Mouse (Mus musculus) Muller cell, postnatal 12 days (primary cell): ENCODE data around the gene Ccnd2.
A peak's percentile ranks its signal among the peaks of the same experiment; 100 is the strongest.

ENCODE experiments used
- DNase-seq: peaks from one replicate; pipeline ENCODE4 v3.0.0-alpha.2; 2015; ENCODE audit errors: inconsistent ontology term

Gene Ccnd2

GRCm38 (mm10) chr6:127108368-127109060, 43.5 kb downstream of the Ccnd2 start:
- no peak for DNase-seq

GRCm38 (mm10) chr6:127107413-127107812, 44.6 kb downstream of the Ccnd2 start:
- DNase-seq, result no peak

- no peak for DNase-seq
Measured at GRCm38 (mm10) chr6:127106726-127107125, 45.3 kb downstream of the Ccnd2 start.

GRCm38 (mm10) chr6:127106189-127106588, 45.8 kb downstream of the Ccnd2 start:
- DNase-seq, result no peak

- no peak for DNase-seq
Measured at GRCm38 (mm10) chr6:127105107-127105506, 46.9 kb downstream of the Ccnd2 start.

- DNase-seq, result no peak
Measured at GRCm38 (mm10) chr6:127104396-127105029, 47.5 kb downstream of the Ccnd2 start.

- no peak for DNase-seq
Measured at GRCm38 (mm10) chr6:127103506-127104275, 48.3 kb downstream of the Ccnd2 start.

- no peak for DNase-seq
Measured at GRCm38 (mm10) chr6:127094565-127094964, 57.4 kb downstream of the Ccnd2 start.

- no peak for DNase-seq
Measured at GRCm38 (mm10) chr6:127086739-127087138, 65.3 kb downstream of the Ccnd2 start.

- DNase-seq, result no peak
Measured at GRCm38 (mm10) chr6:127081820-127082219, 70.2 kb downstream of the Ccnd2 start.

GRCm38 (mm10) chr6:127079867-127080731, 71.9 kb downstream of the Ccnd2 start:
- DNase-seq, result peak; percentile 89
